Mouse (Mus musculus) embryo, embryonic 11.5 days (tissue): ENCODE data around the gene Selenoi.
"Not testable (repeated sequence)": the region's sequence is repeated elsewhere in the genome, so short reads cannot be mapped to it uniquely, and the experiment has no call there.

Experiments used
- DNase-seq: peaks from one replicate; pipeline ENCODE4 v3.0.0-alpha.2; 2012; ENCODE audit warnings: low read depth, low spot score

The Selenoi gene

GRCm38 (mm10) chr5:30232271-30232971 is at the start of gene Selenoi:
Gene Selenoi, plus strand, starts transcription at chr5:30232581.
- DNase-seq: peak; percentile 96

- no peak for DNase-seq
Measured at GRCm38 (mm10) chr5:30187687-30188485, 44.5 kb upstream of the Selenoi start.

DNA sequence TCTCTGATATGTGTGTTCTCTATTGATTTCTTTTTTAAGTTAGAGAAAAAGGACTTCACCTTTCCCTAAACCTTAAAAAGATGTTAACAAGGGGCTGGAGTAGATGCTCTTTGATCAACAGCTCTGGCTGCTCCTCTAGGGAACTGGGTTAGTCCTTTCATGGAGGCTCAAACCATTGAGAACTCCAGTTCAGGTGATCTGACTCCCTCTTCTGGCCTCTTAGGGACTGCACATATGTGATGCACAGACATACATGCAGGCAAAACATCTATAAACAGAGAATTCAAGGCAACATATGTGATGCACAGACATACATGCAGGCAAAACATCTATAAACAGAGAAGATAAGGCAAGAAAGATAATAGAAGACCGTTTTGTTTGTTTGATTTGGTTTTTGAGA is 39.9 kb upstream of the Selenoi start:
- DNase-seq: no peak

DNA sequence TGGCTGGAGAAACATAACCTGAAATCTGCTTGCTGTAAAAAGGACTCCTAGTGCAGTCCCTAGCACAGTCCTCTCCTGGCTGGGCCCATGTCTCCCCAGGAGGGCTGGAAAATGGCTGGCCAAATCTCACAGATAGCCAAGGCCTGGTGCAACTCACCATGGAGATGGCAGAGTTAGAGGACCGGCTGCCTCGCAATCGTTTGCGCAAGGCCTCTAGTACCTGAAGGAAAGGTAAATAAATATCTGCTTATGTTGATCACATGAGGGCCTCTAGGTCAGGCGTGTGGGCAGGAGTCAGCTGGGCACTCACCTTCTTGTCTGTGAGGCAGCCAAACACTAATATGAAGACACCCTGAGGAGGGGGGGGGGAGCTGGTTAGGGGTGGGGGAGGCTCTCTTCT is 37.0 kb upstream of the Selenoi start:
- DNase-seq: no peak

DNA sequence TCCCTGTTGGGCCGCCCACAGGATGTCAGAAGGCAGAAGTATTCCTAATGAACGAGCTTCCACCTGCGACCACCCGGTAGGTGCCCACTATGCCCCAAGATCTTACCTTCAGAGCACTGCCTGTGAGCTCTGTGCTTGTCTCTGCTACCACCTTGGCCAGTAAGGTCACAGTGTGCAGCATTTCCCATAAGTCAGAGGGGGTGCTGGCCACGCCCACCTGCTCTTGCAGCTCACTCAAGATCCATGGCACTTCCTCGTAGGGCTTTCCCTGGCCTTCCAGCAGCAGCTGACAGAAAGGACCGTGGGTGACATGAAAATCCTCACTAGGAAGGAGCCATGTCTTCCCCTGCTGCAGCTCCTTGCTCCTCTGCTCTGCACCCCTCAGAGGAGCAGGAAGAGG is 34.1 kb upstream of the Selenoi start:
- DNase-seq: no peak

GRCm38 (mm10) chr5:30201521-30201920 is 30.9 kb upstream of the Selenoi start:
- peak; percentile 5 for DNase-seq

- DNase-seq: no peak
Measured at GRCm38 (mm10) chr5:30202221-30202620, 30.2 kb upstream of the Selenoi start.

DNA sequence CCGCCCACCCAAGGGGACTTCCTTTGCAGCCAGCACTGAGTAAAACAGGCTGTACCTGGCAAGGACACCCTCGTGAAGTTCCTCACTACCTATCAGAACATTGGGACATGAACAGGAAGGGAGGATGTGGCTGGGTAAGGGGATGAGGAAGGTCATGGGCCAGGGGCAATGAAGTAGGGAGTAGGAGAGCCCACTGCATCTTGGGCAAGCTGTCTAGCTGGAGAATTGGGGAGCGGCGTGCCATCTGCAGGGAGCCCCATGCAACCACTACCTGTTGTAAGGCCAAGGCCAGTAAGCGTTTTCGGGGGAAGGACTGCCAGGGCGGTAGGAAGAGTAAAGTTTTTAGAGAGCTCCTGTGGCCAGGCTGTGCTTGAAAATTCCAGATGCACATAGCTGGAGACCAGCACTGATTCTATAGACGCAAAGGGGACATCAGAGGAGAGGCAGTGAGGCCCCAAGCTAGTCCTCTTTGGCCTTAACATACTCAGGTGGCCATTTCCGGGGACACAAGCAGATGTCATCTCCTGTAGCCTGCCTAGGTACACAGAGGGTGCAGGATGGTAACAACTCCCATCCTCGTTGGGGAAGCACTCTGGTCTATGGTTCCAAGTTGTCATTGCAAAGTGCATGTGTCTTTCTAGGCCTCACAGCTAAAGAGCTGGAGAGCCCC is 29.0 kb upstream of the Selenoi start:
- no peak for DNase-seq

GRCm38 (mm10) chr5:30204441-30204840 is 27.9 kb upstream of the Selenoi start:
- no peak for DNase-seq

DNA sequence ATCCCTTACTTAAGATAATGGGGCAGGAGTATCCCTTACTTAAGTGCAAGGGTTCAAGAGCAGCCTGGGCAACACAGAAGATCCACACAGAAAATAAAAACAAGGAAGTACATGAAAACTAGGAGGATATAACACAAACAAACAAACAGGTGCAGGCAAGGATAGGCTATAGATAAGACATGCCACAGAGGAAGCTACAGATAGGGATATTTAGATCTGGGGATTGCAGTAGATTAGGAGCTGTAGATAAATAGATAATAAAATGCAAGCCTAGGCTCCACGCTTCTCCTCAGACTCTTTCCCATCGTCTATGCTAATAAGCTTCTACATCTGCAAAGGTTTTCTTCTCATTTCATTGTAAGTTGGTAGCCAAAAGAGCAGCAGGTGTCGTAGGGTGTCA is 27.3 kb upstream of the Selenoi start:
- no peak for DNase-seq

DNA sequence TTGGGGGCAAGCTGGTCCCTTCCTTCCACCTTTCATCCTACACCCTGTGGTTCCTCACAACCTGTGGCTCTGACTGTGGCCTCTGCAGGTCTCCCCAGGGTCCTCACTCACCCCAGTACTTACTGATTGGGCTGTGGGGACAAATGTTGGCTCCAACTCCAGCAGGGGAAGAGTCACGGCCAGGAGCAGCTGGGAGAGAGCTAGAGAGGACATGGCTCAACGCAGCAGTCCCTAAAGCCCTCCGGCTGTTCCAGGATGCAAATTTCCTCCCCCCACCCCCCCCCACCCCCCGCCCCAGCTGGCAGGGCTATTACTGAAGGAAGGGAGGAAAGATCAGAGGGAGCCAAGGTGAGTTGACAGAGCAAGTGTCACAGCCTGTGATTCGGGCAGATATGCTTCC is 26.9 kb upstream of the Selenoi start, which contains the start of gene Adgrf3:
TSS of gene Adgrf3 (minus strand) at position 230 of the 400 bp plus-strand sequence.
- no peak for DNase-seq

GRCm38 (mm10) chr5:30207276-30207675 is 25.1 kb upstream of the Selenoi start:
- no peak for DNase-seq

DNA sequence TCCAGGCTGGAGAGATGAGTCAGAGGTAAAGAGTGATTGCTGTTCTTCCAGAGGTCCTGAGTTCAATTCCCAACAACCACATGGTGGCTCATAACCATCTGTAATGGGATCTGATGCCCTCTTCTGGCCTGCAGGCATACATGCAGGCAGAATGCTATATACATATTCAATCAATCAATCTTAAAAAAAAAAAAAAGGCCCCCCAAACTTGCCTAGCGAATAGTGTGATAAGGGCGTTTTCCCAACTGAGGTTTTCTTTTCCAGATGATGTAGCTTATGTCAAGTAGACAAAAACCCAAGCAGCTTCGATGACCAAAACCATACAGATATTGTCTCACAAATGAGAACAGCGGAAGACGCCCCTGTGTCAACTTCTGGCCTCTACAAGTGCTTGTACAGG is 21.6 kb upstream of the Selenoi start:
- not testable (repeated sequence) for DNase-seq

GRCm38 (mm10) chr5:30214889-30215288 is 17.5 kb upstream of the Selenoi start:
- peak; percentile 42 for DNase-seq

- DNase-seq: no peak
Measured at GRCm38 (mm10) chr5:30215970-30216369, 16.4 kb upstream of the Selenoi start.

GRCm38 (mm10) chr5:30219715-30220114 is 12.7 kb upstream of the Selenoi start:
- DNase-seq: no peak

DNA sequence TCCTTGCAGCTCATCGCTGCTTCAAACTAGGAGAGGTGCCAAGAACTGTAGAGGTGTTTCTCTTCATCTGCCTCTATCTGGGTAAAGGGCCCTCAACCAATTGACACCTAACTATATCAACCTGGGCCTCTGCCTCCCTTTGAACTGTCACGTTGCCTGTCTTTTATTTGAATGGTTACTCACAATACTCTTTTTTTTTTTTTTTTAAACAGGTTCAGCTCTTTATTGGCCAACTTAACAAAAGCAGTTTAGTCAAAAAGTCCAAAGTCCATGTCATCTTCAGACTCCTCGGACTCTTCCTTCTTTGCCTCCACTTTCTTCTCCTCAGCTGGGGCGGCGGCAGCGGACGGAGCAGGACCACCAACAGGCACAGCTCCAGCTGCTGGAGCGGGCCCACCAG is 11.7 kb upstream of the Selenoi start:
- DNase-seq: no peak

- DNase-seq: no peak
Measured at GRCm38 (mm10) chr5:30222681-30223080, 9.7 kb upstream of the Selenoi start.

- no peak for DNase-seq
Measured at GRCm38 (mm10) chr5:30230901-30231300, 1.5 kb upstream of the Selenoi start.

- no peak for DNase-seq
Measured at GRCm38 (mm10) chr5:30231891-30232270, 500 bp upstream of the Selenoi start.

DNA sequence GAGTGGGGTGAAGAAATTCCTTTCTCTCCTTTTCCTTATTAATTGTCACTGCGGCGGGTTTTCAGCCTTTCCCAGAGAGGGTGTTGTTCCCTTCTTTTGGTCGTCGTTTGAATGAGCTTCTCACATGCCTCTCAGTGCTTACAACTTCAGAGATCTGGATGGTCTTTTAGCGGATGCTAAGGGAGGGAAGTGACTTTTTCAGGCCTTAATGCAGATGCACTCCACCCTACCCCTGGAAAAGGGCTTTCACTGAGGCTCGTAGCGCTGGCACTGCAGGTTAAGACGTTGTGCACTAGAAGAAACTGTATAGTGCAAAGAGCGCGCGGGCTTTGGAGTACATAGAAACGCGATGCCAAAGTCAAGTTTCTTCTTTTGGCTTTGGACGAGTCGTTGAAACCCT is 661 bp downstream of the Selenoi start:
- peak; percentile 19 for DNase-seq

- DNase-seq: no peak
Measured at GRCm38 (mm10) chr5:30233979-30234378, 1.6 kb downstream of the Selenoi start.
